Mouse (Mus musculus) thymus, adult 2 months (tissue): ENCODE measurements around the gene Adipoq.

ENCODE experiments used
- CTCF ChIP-seq: fragments of 200-500 bp; IDR thresholded peaks from 2 replicates; pipeline ENCODE4 v1.5.1; 2012; ENCODE audit warnings: mild to moderate bottlenecking, control low read depth, low read length, moderate library complexity, borderline replicate concordance; ENCODE audit not compliant: control insufficient read depth, poor library complexity, insufficient read depth; ENCODE audit errors: extremely low read depth
- POLR2A ChIP-seq: fragments of 200-500 bp; IDR thresholded peaks from 2 replicates; pipeline ENCODE4 v1.6.1; 2012; ENCODE audit warnings: mild to moderate bottlenecking, low read length, control low read depth, moderate library complexity; ENCODE audit not compliant: control insufficient read depth, poor library complexity, insufficient read depth; ENCODE audit errors: extremely low read depth

- TF ChIP-seq CTCF (peak; percentile 34; the same call in 1 of the 2 replicates), POLR2A (peak; percentile 97)
These were observed 38.9 kb upstream of the Adipoq start, which contains the start of gene Eif4a2 for GRCm38 (mm10) chr16:23107231-23107942.
